Mouse (Mus musculus) forebrain, embryonic 13.5 days (tissue): Measurements from ENCODE around the gene Nav2. TPM values are rescaled to one million over a fixed set of nuclear protein-coding genes. Genes with fewer than 3 reads are reported as not detected.
A peak's percentile ranks its signal among the peaks of the same experiment; 100 is the strongest.

Experiments used
- ATAC-seq: fragments of 200-750 bp; cut with Nextera tagmentation; 2 replicates; pipeline ENCODE4 v1.8.0; 2017
- H3K27ac ChIP-seq: fragments of 300-500 bp; sonication (generic); 2 replicates; pipeline ENCODE4 v1.5.1; 2015; ENCODE audit warnings: inconsistent platforms, mild to moderate bottlenecking, moderate library complexity
- H3K27me3 ChIP-seq: fragments of 300-500 bp; sonication (generic); 2 replicates; pipeline ENCODE4 v1.6.1; 2015; ENCODE audit warnings: mild to moderate bottlenecking, inconsistent platforms
- H3K36me3 ChIP-seq: fragments of 300-500 bp; sonication (generic); 2 replicates; pipeline ENCODE4 v1.6.1; 2015; ENCODE audit warnings: mild to moderate bottlenecking, inconsistent platforms; ENCODE audit not compliant: poor library complexity, severe bottlenecking
- H3K4me1 ChIP-seq: fragments of 300-500 bp; sonication (generic); 2 replicates; pipeline ENCODE4 v1.6.1; 2015; ENCODE audit warnings: inconsistent platforms
- H3K4me2 ChIP-seq: fragments of 300-500 bp; sonication (generic); 2 replicates; pipeline ENCODE4 v1.6.1; 2015; ENCODE audit warnings: inconsistent platforms, mild to moderate bottlenecking, moderate library complexity
- H3K4me3 ChIP-seq: fragments of 300-500 bp; sonication (generic); 2 replicates; pipeline ENCODE4 v1.5.1; 2015; ENCODE audit warnings: mild to moderate bottlenecking, inconsistent platforms
- H3K9ac ChIP-seq: fragments of 300-500 bp; sonication (generic); 2 replicates; pipeline ENCODE4 v1.6.1; 2015; ENCODE audit warnings: mild to moderate bottlenecking, inconsistent platforms
- H3K9me3 ChIP-seq: fragments of 300-500 bp; sonication (generic); replicated peaks from 2 replicates; pipeline ENCODE4 v1.6.1; 2016; ENCODE audit warnings: inconsistent platforms
- WGBS: fragments of 180-500 bp; shearing (Covaris S2); methylation state at CpG from one replicate; pipeline ENCODE4 v1.1.7; 2015; 5-methylcytosine and 5-hydroxymethylcytosine counted together
- polyA plus RNA-seq: library from polyadenylated mRNA; unstranded; fragments of >200 nt; fragmentation: Nextera tagmentation; extraction: Ambion mirVana; gene quantifications from 2 replicates; pipeline ENCODE4 v1.2.1, GENCODE M21; 2015

The Nav2 gene
- polyA plus RNA-seq, 1 experiment from 2014 or later = 11.2 TPM

- 77% methylated on average over 5 of the region's 5 CpGs for WGBS
- Histone ChIP-seq H3K4me3 (no peak overlapping the region), H3K36me3 (no peaks in the 10 kb centered on the region), H3K4me1 (peaks cover 13% of the 10 kb centered on the region), H3K27ac (no peak overlapping the region), H3K9me3 (no peaks in the 10 kb centered on the region), H3K4me2 (no peak overlapping the region), H3K27me3 (no peaks in the 10 kb centered on the region), H3K9ac (no peak overlapping the region)
- ATAC-seq = peak; percentile 25; the same call in 1 of the 2 replicates
These were observed 650.4 kb downstream of the Nav2 start for GRCm38 (mm10) chr7:49558895-49559294.

GRCm38 (mm10) chr7:49560012-49560411 lies 651.5 kb downstream of the Nav2 start:
- no peaks in the 10 kb centered on the region for H3K27me3 ChIP-seq
- H3K9ac ChIP-seq = no peak overlapping the region
- H3K4me2 ChIP-seq = no peak overlapping the region
- WGBS = 72% methylated on average over 4 of the region's 4 CpGs
- peaks cover 13% of the 10 kb centered on the region for H3K4me1 ChIP-seq
- no peaks in the 10 kb centered on the region for H3K36me3 ChIP-seq
- no peak overlapping the region for H3K27ac ChIP-seq
- H3K9me3 ChIP-seq = no peaks in the 10 kb centered on the region
- ATAC-seq = no peak
- H3K4me3 ChIP-seq = no peak overlapping the region

DNA sequence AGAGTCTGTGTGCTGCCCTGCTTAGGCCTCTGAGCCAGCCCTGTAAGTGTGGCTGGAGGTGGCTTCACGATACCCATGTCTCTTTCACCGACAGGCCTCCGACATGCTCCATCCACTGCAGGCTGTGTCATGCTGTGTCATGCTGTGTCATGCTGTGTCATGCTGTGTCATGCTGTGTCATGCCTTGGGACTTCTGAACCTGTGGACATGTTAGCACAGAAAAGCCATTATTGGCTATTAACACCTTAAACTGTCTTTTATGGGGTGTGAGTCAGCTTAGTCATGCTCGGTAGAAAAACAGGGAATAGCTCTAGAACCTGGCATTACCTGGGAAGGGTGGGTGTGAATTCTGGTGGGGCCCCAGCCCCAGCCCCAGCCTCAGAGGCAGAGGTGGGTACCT lies 653.9 kb downstream of the Nav2 start:
- H3K4me2 ChIP-seq = no peak overlapping the region
- no peak overlapping the region for H3K4me3 ChIP-seq
- no peak overlapping the region for H3K9ac ChIP-seq
- no peak for ATAC-seq
- no peaks in the 10 kb centered on the region for H3K9me3 ChIP-seq
- H3K27me3 ChIP-seq = no peaks in the 10 kb centered on the region
- peaks cover 13% of the 10 kb centered on the region for H3K4me1 ChIP-seq
- no peaks in the 10 kb centered on the region for H3K36me3 ChIP-seq
- 95% methylated on average over 4 of the region's 4 CpGs for WGBS
- no peak overlapping the region for H3K27ac ChIP-seq

DNA sequence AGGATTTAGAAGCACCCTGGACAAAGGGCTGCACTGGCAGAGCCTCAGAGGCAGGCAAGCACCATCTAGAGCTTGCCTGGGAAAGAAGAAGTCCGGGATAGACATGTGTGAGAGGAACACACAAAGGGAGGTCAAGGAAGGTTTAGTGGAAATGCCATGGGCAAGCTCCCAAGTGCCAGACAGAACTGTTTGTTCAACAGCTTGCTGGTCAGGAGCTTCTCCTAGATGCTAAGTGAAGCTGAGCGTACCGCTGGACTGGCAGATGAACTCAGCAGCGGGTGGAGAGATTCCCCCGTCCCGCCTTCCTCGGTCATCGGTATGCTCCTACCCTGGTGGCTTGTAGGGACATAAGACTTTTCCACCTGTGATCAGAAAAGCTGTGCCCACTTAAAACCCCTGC lies 654.3 kb downstream of the Nav2 start:
- H3K36me3 ChIP-seq = no peaks in the 10 kb centered on the region
- no peak for ATAC-seq
- no peak overlapping the region for H3K9ac ChIP-seq
- H3K4me1 ChIP-seq = peaks cover 13% of the 10 kb centered on the region
- H3K27ac ChIP-seq = no peak overlapping the region
- no peaks in the 10 kb centered on the region for H3K9me3 ChIP-seq
- H3K27me3 ChIP-seq = no peaks in the 10 kb centered on the region
- H3K4me2 ChIP-seq = no peak overlapping the region
- no peak overlapping the region for H3K4me3 ChIP-seq
- 89% methylated on average over 8 of the region's 8 CpGs for WGBS

GRCm38 (mm10) chr7:49565084-49565483 lies 656.6 kb downstream of the Nav2 start:
- H3K4me3 ChIP-seq = no peak overlapping the region
- H3K4me2 ChIP-seq = no peak overlapping the region
- no peak overlapping the region for H3K27ac ChIP-seq
- H3K27me3 ChIP-seq = no peaks in the 10 kb centered on the region
- no peaks in the 10 kb centered on the region for H3K9me3 ChIP-seq
- no peaks in the 10 kb centered on the region for H3K36me3 ChIP-seq
- H3K4me1 ChIP-seq = no peaks in the 10 kb centered on the region
- WGBS = 88% methylated on average over 11 of the region's 11 CpGs
- no peak for ATAC-seq
- H3K9ac ChIP-seq = no peak overlapping the region

DNA sequence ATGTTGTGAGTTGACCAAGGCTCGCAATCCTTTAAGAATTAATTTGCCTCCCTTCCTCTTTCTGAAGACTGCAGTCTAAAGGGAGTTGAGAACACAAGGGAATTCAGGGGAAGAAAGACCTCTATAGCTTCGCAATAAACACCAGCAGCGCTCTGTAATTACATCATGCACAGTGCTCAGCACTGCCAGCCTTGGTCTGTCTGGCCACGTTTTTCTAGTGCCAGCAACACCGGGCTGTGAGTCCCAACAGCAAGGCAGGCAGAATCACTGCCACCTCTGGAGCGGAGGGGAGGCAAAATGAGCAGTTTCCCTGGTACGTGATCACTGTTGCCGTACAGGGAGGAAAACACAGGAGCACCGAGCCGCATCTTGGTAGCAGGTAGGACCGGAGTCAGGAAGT lies 657.3 kb downstream of the Nav2 start:
- WGBS = 80% methylated on average over 11 of the region's 11 CpGs
- H3K4me1 ChIP-seq = no peaks in the 10 kb centered on the region
- no peak overlapping the region for H3K27ac ChIP-seq
- no peak overlapping the region for H3K4me2 ChIP-seq
- ATAC-seq = no peak
- H3K4me3 ChIP-seq = no peak overlapping the region
- no peaks in the 10 kb centered on the region for H3K36me3 ChIP-seq
- H3K9ac ChIP-seq = no peak overlapping the region
- H3K9me3 ChIP-seq = no peaks in the 10 kb centered on the region
- no peaks in the 10 kb centered on the region for H3K27me3 ChIP-seq

GRCm38 (mm10) chr7:49567346-49568034 lies 659.0 kb downstream of the Nav2 start:
- H3K4me3 ChIP-seq = no peak overlapping the region
- no peak overlapping the region for H3K4me2 ChIP-seq
- no peaks in the 10 kb centered on the region for H3K36me3 ChIP-seq
- H3K4me1 ChIP-seq = no peaks in the 10 kb centered on the region
- no peak for ATAC-seq
- H3K9ac ChIP-seq = no peak overlapping the region
- 88% methylated on average over 13 of the region's 13 CpGs for WGBS
- no peaks in the 10 kb centered on the region for H3K9me3 ChIP-seq
- no peaks in the 10 kb centered on the region for H3K27me3 ChIP-seq
- no peak overlapping the region for H3K27ac ChIP-seq

GRCm38 (mm10) chr7:49569646-49570045 lies 661.1 kb downstream of the Nav2 start:
- no peak overlapping the region for H3K27ac ChIP-seq
- ATAC-seq = peak; percentile 56; the same call in 1 of the 2 replicates
- no peaks in the 10 kb centered on the region for H3K36me3 ChIP-seq
- 66% methylated on average over 7 of the region's 7 CpGs for WGBS
- no peaks in the 10 kb centered on the region for H3K9me3 ChIP-seq
- no peaks in the 10 kb centered on the region for H3K4me1 ChIP-seq
- no peak overlapping the region for H3K4me2 ChIP-seq
- H3K27me3 ChIP-seq = no peaks in the 10 kb centered on the region
- H3K9ac ChIP-seq = no peak overlapping the region
- no peak overlapping the region for H3K4me3 ChIP-seq

- no peak for ATAC-seq
- WGBS = 91% methylated on average over 2 of the region's 2 CpGs
- no peak overlapping the region for H3K27ac ChIP-seq
- no peaks in the 10 kb centered on the region for H3K27me3 ChIP-seq
- no peak overlapping the region for H3K4me2 ChIP-seq
- no peaks in the 10 kb centered on the region; the same call in 1 of the 2 replicates for H3K36me3 ChIP-seq
- no peaks in the 10 kb centered on the region for H3K9me3 ChIP-seq
- no peak overlapping the region for H3K4me3 ChIP-seq
- H3K9ac ChIP-seq = no peak overlapping the region
- no peaks in the 10 kb centered on the region for H3K4me1 ChIP-seq
These were observed 663.1 kb downstream of the Nav2 start for GRCm38 (mm10) chr7:49571606-49572005.

- 91% methylated on average over 9 of the region's 9 CpGs for WGBS
- Histone ChIP-seq H3K9me3 (no peaks in the 10 kb centered on the region), H3K27ac (no peak overlapping the region), H3K36me3 (no peaks in the 10 kb centered on the region; the same call in 1 of the 2 replicates), H3K27me3 (no peaks in the 10 kb centered on the region), H3K9ac (no peak overlapping the region), H3K4me2 (no peak overlapping the region), H3K4me3 (no peak overlapping the region), H3K4me1 (no peaks in the 10 kb centered on the region)
- ATAC-seq = no peak
These were observed 666.7 kb downstream of the Nav2 start for GRCm38 (mm10) chr7:49575226-49575625.

DNA sequence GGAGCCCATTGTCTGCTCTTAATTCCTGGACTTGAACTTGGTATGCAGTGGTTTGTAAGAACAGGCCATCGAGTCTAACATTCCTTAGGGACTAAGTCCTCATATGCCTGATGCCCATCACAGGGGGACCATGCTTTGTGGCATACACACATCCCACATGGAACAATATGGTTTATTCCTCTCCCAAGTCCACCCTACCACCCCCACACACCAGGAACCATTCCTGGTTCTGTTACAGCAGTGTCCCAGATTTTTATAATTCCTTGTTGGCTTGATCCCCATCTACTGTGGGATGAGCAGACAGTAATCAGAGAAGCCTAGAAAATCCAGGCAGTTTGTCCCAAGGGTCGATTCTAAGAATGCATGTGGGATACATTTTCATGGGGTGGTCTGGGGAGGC lies 668.6 kb downstream of the Nav2 start:
- Histone ChIP-seq H3K4me2 (no peak overlapping the region), H3K36me3 (no peaks in the 10 kb centered on the region; the same call in 1 of the 2 replicates), H3K4me1 (no peaks in the 10 kb centered on the region), H3K9ac (no peak overlapping the region), H3K4me3 (no peak overlapping the region), H3K27ac (no peak overlapping the region), H3K9me3 (no peaks in the 10 kb centered on the region), H3K27me3 (no peaks in the 10 kb centered on the region)
- whole genome bisulfite sequencing = 89% methylated on average over 2 of the region's 2 CpGs
- ATAC-seq = no peak

- H3K36me3 ChIP-seq = no peaks in the 10 kb centered on the region; the same call in 1 of the 2 replicates
These were observed 673.4 kb downstream of the Nav2 start for GRCm38 (mm10) chr7:49581951-49582350.

GRCm38 (mm10) chr7:49582551-49582950 lies 674.0 kb downstream of the Nav2 start:
- 83% methylated on average over 7 of the region's 7 CpGs for WGBS
- ATAC-seq = no peak
- H3K9me3 ChIP-seq = no peaks in the 10 kb centered on the region
- H3K4me3 ChIP-seq = no peak overlapping the region
- no peaks in the 10 kb centered on the region for H3K4me1 ChIP-seq
- no peak overlapping the region for H3K27ac ChIP-seq
- H3K9ac ChIP-seq = no peak overlapping the region
- H3K4me2 ChIP-seq = no peak overlapping the region
- H3K27me3 ChIP-seq = no peaks in the 10 kb centered on the region
- no peaks in the 10 kb centered on the region for H3K36me3 ChIP-seq

More at GRCm38 (mm10) chr7:49581951-49582350, 673.4 kb downstream of the Nav2 start:
- H3K27ac ChIP-seq = no peak overlapping the region
- H3K9ac ChIP-seq = no peak overlapping the region
- no peak overlapping the region for H3K4me3 ChIP-seq
- H3K9me3 ChIP-seq = no peaks in the 10 kb centered on the region
- H3K4me1 ChIP-seq = no peaks in the 10 kb centered on the region
- H3K4me2 ChIP-seq = no peak overlapping the region
- H3K27me3 ChIP-seq = no peaks in the 10 kb centered on the region
- WGBS = 93% methylated on average over 2 of the region's 2 CpGs
- no peak for ATAC-seq
